Mouse (Mus musculus) CH12F3 (cell line): Measurements from ENCODE around the gene Alkbh2.

ENCODE experiments used
- in situ Hi-C: fragments of 300-500 bp; cut with MboI; formaldehyde crosslinking; loops from 2 replicates; pipeline ENCODE4 v1.14.3; 2020; ENCODE audit warnings: low sequenced_read_pairs

Gene Alkbh2

DNA sequence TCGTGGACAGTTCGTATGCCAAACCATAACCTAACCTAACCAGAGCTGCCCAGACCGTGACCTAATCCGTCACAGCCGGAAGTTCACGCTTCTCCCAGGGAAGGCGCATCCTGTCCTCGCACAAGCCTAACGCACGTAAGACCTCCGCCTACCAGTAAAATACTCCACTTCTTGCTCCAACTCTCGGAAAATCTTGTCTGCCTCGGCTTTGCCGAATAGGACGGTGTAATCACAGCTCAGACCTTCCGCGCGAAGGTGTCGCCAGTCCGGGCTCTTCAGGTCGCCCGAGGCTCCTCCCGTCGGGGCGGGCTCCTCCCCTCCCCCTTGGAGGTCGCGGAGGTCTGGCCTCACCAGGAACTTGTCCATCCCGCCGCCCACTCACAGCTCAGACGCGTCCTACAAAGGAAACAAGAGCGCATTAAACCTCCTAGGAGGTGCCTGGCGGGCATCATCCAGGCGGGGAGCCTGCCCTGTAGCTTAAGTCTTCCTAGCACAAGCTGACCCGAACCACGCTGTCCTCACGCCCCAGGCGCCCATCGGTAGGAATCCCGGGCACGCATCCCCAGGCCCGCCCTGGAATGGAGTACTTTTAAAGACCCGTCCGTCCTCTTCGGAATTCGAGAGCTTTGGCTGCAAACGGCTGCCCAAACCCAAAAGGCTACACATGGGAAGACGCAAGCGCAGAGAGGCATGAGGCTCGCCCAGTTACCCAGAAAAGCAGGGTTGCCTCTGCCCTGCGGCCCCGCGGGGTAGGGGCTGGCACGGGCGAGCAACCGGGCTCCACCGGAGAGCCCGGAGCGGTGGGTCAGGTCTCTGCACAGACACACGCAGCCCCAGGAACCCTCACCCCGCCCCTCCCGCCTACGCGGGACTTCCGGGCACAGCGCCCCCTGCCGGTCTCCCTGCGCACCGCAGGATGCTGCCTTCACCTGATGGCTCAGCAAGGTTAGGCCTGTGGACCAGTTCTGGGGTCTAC is at the start of gene Alkbh2:
Gene Alkbh2 (minus strand): TSS at position 845 of the 976 bp plus-strand sequence.
- in situ Hi-C loops = no loop called here

- in situ Hi-C loops = no loop called here
Measured at GRCm38 (mm10) chr5:114176548-114177400, 48.8 kb upstream of the Alkbh2 start.

DNA sequence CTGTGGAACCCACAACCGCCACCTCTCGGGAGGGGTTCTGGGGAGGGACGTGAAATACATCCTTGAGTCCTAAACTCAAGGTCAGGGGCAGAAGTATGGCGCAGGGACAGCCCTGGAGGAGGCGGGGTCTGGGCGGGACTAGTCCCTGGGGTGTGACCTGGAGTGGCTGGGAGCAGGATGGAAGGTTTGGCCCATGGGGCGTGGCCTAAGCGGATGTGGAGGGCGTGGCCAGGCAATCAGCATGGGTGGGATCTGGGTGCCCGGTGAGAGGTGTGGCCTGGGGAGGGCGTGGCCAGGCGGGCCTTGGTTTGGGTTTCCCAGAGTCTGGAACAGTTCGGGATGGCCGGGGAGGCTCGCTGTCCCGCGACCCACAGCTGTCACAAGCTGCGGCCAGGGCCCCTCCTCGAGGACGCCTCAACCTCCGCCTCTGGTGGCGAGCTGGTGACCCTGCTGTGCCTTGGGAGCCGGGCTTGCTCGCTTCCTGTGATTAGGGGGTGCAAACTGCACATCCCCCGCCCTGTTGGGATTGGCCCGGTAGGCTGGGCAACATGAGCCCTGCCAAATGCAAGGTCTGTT is 47.7 kb upstream of the Alkbh2 start:
- in situ Hi-C loops = no loop called here

DNA sequence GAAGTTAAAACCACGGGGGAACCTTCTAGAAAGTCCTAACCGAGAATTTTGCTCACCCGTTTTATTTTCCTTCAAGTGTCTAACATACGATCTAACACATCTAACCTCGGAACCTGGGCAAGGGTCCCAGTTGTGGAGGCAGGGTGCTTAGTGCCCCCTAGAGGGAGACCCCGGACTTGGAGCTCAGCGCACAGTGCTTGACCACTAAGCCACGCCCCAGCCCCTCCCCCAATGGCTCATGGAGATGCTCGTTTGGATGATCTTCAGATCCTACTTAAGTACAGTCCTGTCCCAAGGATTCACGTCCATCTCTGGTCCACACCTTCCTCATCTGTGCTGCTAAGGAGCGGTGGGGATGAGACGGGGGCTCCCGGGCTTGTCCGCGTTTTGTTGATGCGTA is 46.6 kb upstream of the Alkbh2 start:
- in situ Hi-C loops = no loop called here

GRCm38 (mm10) chr5:114173877-114174581 is 46.0 kb upstream of the Alkbh2 start:
- in situ Hi-C loops = no loop called here

GRCm38 (mm10) chr5:114173458-114173857 is 45.4 kb upstream of the Alkbh2 start:
- in situ Hi-C loops = no loop called here

DNA sequence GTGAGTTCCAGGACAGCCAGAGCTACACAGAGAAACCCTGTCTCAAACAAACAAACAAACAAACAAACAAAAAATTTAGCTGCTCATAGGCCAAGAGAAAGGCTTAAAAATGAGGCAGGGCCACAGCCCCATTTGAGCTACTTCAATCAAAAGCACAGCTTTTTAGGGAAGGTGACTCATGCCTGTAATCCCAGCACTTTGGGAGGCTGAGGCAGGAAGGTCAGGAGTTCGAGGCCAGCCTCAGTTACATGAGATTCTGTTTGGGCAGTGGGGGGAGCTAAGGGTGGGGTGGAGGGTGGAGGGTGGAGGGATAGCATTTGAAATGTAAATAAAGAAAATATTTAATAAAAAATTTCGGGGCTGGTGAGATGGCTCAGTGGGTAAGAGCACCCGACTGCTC is 44.9 kb upstream of the Alkbh2 start:
- in situ Hi-C loops = no loop called here

- in situ Hi-C loops = no loop called here
Measured at GRCm38 (mm10) chr5:114170345-114170744, 42.3 kb upstream of the Alkbh2 start.

DNA sequence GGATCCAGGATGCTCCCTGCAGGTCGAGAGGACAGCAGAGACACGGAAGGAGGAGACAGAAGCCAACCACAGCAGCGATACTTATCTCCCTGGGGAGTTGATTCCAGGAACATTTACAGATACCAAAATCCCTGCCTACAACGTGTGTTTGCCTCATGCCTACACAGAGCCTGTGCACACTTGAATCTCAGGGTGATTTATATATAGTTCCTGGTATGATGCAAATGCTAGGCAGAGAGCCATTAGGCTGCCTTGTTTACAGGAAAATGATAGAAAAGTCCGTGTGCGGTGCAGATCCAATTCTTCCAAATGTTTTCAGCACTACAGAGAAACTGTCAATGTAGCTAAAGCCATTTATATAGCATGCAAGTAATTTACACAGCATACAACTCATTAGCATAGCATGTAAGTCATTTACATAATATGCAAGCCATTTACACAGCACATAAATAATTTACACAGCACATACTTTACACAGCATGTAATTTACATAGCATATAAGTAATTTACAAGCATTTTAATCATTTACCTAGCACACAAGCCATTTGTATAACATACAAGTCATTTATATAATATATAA is 35.2 kb upstream of the Alkbh2 start:
- in situ Hi-C loops = no loop called here

GRCm38 (mm10) chr5:114162106-114162815 is 34.2 kb upstream of the Alkbh2 start:
- in situ Hi-C loops = no loop called here

GRCm38 (mm10) chr5:114161424-114161823 is 33.4 kb upstream of the Alkbh2 start:
- in situ Hi-C loops = no loop called here

- in situ Hi-C loops = no loop called here
Measured at GRCm38 (mm10) chr5:114157236-114157635, 29.2 kb upstream of the Alkbh2 start.

DNA sequence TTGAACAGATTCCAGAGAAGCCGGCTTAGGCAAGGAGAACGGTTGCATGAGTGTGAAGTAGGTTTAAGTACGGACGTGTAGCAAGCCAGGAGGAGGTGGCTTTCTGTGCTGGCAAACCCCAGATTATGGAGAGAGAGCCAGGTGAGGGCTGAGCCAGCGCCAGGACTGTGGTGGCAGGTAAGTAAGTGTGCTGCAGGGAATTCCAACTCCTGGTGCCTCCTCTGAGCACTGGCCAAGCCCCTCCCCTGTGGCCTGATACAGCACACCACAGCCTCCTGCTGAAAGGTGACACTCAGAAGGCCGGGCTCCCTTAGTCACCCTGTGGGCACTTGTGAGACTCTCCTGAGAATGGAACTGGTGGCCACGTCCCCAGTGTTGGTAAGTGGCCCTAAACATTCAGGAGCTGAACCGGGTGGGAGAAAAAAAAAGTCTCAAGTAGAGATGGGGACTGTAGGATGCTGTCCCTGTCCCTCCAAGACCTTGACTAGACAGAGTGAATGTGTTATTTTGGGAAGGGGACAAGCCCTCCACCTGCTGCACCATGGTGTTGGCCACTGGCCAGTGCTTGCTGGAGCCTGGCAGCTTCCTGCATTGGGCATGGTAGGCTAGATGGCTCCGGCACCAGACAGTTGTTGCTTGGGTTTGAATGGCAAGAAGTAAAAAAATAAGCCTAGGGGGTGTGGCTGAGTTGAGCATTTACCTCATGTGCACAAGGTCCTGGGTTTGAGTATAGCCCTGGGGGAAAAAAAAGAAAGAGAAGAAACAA is 27.3 kb upstream of the Alkbh2 start:
- in situ Hi-C loops = no loop called here

GRCm38 (mm10) chr5:114154765-114155164 is 26.7 kb upstream of the Alkbh2 start:
- in situ Hi-C loops = no loop called here

- in situ Hi-C loops = no loop called here
Measured at GRCm38 (mm10) chr5:114153490-114153889, 25.5 kb upstream of the Alkbh2 start.

GRCm38 (mm10) chr5:114152359-114153092 is 24.5 kb upstream of the Alkbh2 start:
- in situ Hi-C loops = no loop called here

- in situ Hi-C loops = no loop called here
Measured at GRCm38 (mm10) chr5:114147043-114147972, 19.3 kb upstream of the Alkbh2 start.
